Mouse (Mus musculus) kidney, postnatal 0 days (tissue): ENCODE results near the gene Supt3. TPM values are rescaled to one million over a fixed set of nuclear protein-coding genes. Genes with fewer than 3 reads are reported as not detected.

ENCODE experiments used
- ATAC-seq: fragments of 200-750 bp; cut with Nextera tagmentation; replicated peaks from 2 replicates; pipeline ENCODE4 v1.8.0; 2017; ENCODE audit warnings: low read depth, moderate number of reproducible peaks, moderate TSS enrichment, moderate library complexity; ENCODE audit not compliant: low FRiP score
- DNase-seq: peaks from one replicate; pipeline ENCODE4 v3.0.0-alpha.2; 2016; ENCODE audit warnings: low spot score
- H3K27ac ChIP-seq: fragments of 300-500 bp; sonication (generic); 2 replicates; pipeline ENCODE4 v1.5.1; 2014; ENCODE audit warnings: mild to moderate bottlenecking
- H3K27me3 ChIP-seq: fragments of 300-500 bp; sonication (generic); 2 replicates; pipeline ENCODE4 v1.6.1; 2014; ENCODE audit warnings: low read length, mixed read lengths; ENCODE audit not compliant: insufficient read depth
- H3K36me3 ChIP-seq: fragments of 300-500 bp; sonication (generic); 2 replicates; pipeline ENCODE4 v1.6.1; 2014; ENCODE audit warnings: low read length, mixed read lengths; ENCODE audit not compliant: insufficient read depth
- H3K4me1 ChIP-seq: fragments of 300-500 bp; sonication (generic); replicated peaks from 2 replicates; pipeline ENCODE4 v1.6.1; 2014; ENCODE audit warnings: antibody characterized with exemption, low read length, mixed read lengths; ENCODE audit not compliant: insufficient read depth
- H3K4me2 ChIP-seq: fragments of 300-500 bp; sonication (generic); 2 replicates; pipeline ENCODE4 v1.6.1; 2014; ENCODE audit warnings: mild to moderate bottlenecking, low read length, moderate library complexity, mixed read lengths
- H3K4me3 ChIP-seq: fragments of 300-500 bp; sonication (generic); replicated peaks from 2 replicates; pipeline ENCODE4 v1.5.1; 2014; ENCODE audit warnings: low read depth, low read length
- H3K9ac ChIP-seq: fragments of 300-500 bp; sonication (generic); 2 replicates; pipeline ENCODE4 v1.6.1; 2014; ENCODE audit warnings: low read depth, low read length
- H3K9me3 ChIP-seq: fragments of 300-500 bp; sonication (generic); replicated peaks from 2 replicates; pipeline ENCODE4 v1.6.1; 2016; ENCODE audit warnings: low read length, inconsistent platforms, mixed read lengths
- CTCF ChIP-seq: IDR thresholded peaks from 2 replicates; pipeline ENCODE4 v1.5.1; 2016; ENCODE audit warnings: antibody characterized with exemption, low read depth, mild to moderate bottlenecking, moderate library complexity
- WGBS: fragments of 180-500 bp; shearing (Covaris S2); extraction: QIAGEN DNeasy Blood & Tissue Kit; methylation state at CpG from one replicate; pipeline ENCODE4 v1.1.7; 2014; 5-methylcytosine and 5-hydroxymethylcytosine counted together
- polyA plus RNA-seq: library from polyadenylated mRNA; unstranded; fragments of >200 nt; fragmentation: Nextera tagmentation; extraction: Ambion mirVana; gene quantifications from 2 replicates; pipeline ENCODE4 v1.2.1, GENCODE M21; 2015

Supt3 gene
- polyA plus RNA-seq, 1 experiment from 2014 or later, result 19.2 TPM

GRCm38 (mm10) chr17:44745378-44745777 lies 31.6 kb upstream of the Supt3 start:
- DNase-seq, result no peak
- Histone ChIP-seq H3K4me3 (no peak overlapping the region), H3K4me1 (no peaks in the 10 kb centered on the region), H3K27ac (no peak overlapping the region), H3K36me3 (no peaks in the 10 kb centered on the region), H3K27me3 (no peaks in the 10 kb centered on the region), H3K4me2 (no peak overlapping the region), H3K9me3 (no peaks in the 10 kb centered on the region), H3K9ac (no peak overlapping the region)
- WGBS, result 88% methylated on average over 8 of the region's 8 CpGs
- no peak for TF ChIP-seq CTCF
- ATAC-seq, result no peak

- no peak overlapping the region for H3K4me2 ChIP-seq
- DNase-seq (no peak), ATAC-seq (no peak)
- H3K9me3 ChIP-seq, result no peaks in the 10 kb centered on the region
- no peak for TF ChIP-seq CTCF
- H3K36me3 ChIP-seq, result no peaks in the 10 kb centered on the region
- H3K27ac ChIP-seq, result no peak overlapping the region
- no peak overlapping the region for H3K4me3 ChIP-seq
- no peaks in the 10 kb centered on the region for H3K27me3 ChIP-seq
- no peaks in the 10 kb centered on the region for H3K4me1 ChIP-seq
- WGBS, result 81% methylated on average over 11 of the region's 11 CpGs
- H3K9ac ChIP-seq, result no peak overlapping the region
These were observed 10.6 kb upstream of the Supt3 start for GRCm38 (mm10) chr17:44766318-44766717.

- no peak for TF ChIP-seq CTCF
- ATAC-seq, result no peak
These were observed 10.0 kb upstream of the Supt3 start for GRCm38 (mm10) chr17:44766975-44767374.

GRCm38 (mm10) chr17:44767375-44767774 lies 9.6 kb upstream of the Supt3 start:
- Histone ChIP-seq H3K4me2 (no peak overlapping the region), H3K27me3 (no peaks in the 10 kb centered on the region), H3K4me3 (no peak overlapping the region), H3K9ac (no peak overlapping the region), H3K9me3 (no peaks in the 10 kb centered on the region), H3K27ac (no peak overlapping the region), H3K4me1 (no peaks in the 10 kb centered on the region), H3K36me3 (no peaks in the 10 kb centered on the region)
- WGBS, result 87% methylated on average over 1 of the region's 1 CpGs
- ATAC-seq (no peak), DNase-seq (no peak)
- TF ChIP-seq CTCF, result no peak

More at GRCm38 (mm10) chr17:44766975-44767374, 10.0 kb upstream of the Supt3 start:
- H3K36me3 ChIP-seq, result no peaks in the 10 kb centered on the region
- no peaks in the 10 kb centered on the region for H3K27me3 ChIP-seq
- DNase-seq, result no peak
- no peak overlapping the region for H3K4me3 ChIP-seq
- H3K27ac ChIP-seq, result no peak overlapping the region
- H3K4me2 ChIP-seq, result no peak overlapping the region
- H3K4me1 ChIP-seq, result no peaks in the 10 kb centered on the region
- H3K9ac ChIP-seq, result no peak overlapping the region
- WGBS, result 74% methylated on average over 2 of the region's 2 CpGs
- H3K9me3 ChIP-seq, result no peaks in the 10 kb centered on the region

- no peaks in the 10 kb centered on the region for H3K9me3 ChIP-seq
- no peak for ATAC-seq
- H3K27ac ChIP-seq, result no peak overlapping the region
- no peaks in the 10 kb centered on the region for H3K27me3 ChIP-seq
- H3K9ac ChIP-seq, result no peak overlapping the region
- DNase-seq, result no peak
- no peaks in the 10 kb centered on the region for H3K4me1 ChIP-seq
- no peak for TF ChIP-seq CTCF
- H3K4me3 ChIP-seq, result no peak overlapping the region
- 59% methylated on average over 5 of the region's 5 CpGs for WGBS
- no peak overlapping the region for H3K4me2 ChIP-seq
- no peaks in the 10 kb centered on the region for H3K36me3 ChIP-seq
These were observed 8.4 kb upstream of the Supt3 start for GRCm38 (mm10) chr17:44768522-44768921.

- Histone ChIP-seq H3K9me3 (no peaks in the 10 kb centered on the region), H3K27ac (no peak overlapping the region), H3K9ac (no peak overlapping the region), H3K4me3 (no peak overlapping the region), H3K27me3 (no peaks in the 10 kb centered on the region), H3K4me1 (no peaks in the 10 kb centered on the region), H3K4me2 (no peak overlapping the region), H3K36me3 (no peaks in the 10 kb centered on the region)
- WGBS, result 89% methylated on average over 2 of the region's 2 CpGs
- no peak for TF ChIP-seq CTCF
- ATAC-seq (no peak), DNase-seq (no peak)
These were observed 6.1 kb upstream of the Supt3 start for GRCm38 (mm10) chr17:44770871-44771270.

- no peak overlapping the region for H3K27ac ChIP-seq
- no peak for ATAC-seq
- H3K9me3 ChIP-seq, result no peaks in the 10 kb centered on the region
- H3K36me3 ChIP-seq, result no peaks in the 10 kb centered on the region
- H3K27me3 ChIP-seq, result no peaks in the 10 kb centered on the region
- no peak overlapping the region for H3K4me3 ChIP-seq
- no peaks in the 10 kb centered on the region for H3K4me1 ChIP-seq
- 92% methylated on average over 2 of the region's 2 CpGs for WGBS
- H3K9ac ChIP-seq, result no peak overlapping the region
- DNase-seq, result no peak
- H3K4me2 ChIP-seq, result no peak overlapping the region
- TF ChIP-seq CTCF, result no peak
These were observed 4.4 kb upstream of the Supt3 start for GRCm38 (mm10) chr17:44772576-44772975.
